Mouse (Mus musculus) ES-E14 (cell line): ENCODE measurements around the gene Rab34. TPM values are rescaled to one million over a fixed set of nuclear protein-coding genes. Genes with fewer than 3 reads are reported as not detected.

ENCODE experiments used
- DNase-seq: peaks from one replicate; pipeline ENCODE4 v3.0.0-alpha.2; 2013; ENCODE audit warnings: low read depth, low spot score
- H3K27ac ChIP-seq: 2 replicates; pipeline ENCODE4 v1.5.1; 2012; ENCODE audit warnings: low read depth, mild to moderate bottlenecking, low read length, moderate library complexity, mixed read lengths; ENCODE audit not compliant: poor library complexity, insufficient read depth, severe bottlenecking
- H3K36me3 ChIP-seq: 2 replicates; pipeline ENCODE4 v1.6.1; 2012; ENCODE audit warnings: mild to moderate bottlenecking, low read length, moderate library complexity, mixed read lengths; ENCODE audit not compliant: control insufficient read depth, poor library complexity, insufficient read depth, severe bottlenecking
- H3K4me1 ChIP-seq, 2 experiments: fragments of 150-350 bp in 1 of 2; sonication (generic) in 1 of 2; 2 replicates each; pipeline ENCODE4 v1.6.1; 2012; ENCODE audit warnings: low read length in 2 of 2, mild to moderate bottlenecking in 1 of 2, mixed read lengths in 1 of 2; ENCODE audit not compliant: control insufficient read depth in 2 of 2, insufficient read depth in 2 of 2, poor library complexity in 1 of 2
- H3K4me3 ChIP-seq, 2 experiments: fragments of 150-350 bp in 1 of 2; sonication (generic) in 1 of 2; 2 replicates each; pipeline ENCODE4 v1.5.1; 2012; ENCODE audit warnings: low read length in 2 of 2, low read depth in 1 of 2, mild to moderate bottlenecking in 1 of 2, mixed read lengths in 1 of 2; ENCODE audit not compliant: insufficient read depth in 1 of 2, poor library complexity in 1 of 2, severe bottlenecking in 1 of 2
- H3K9ac ChIP-seq: 2 replicates; pipeline ENCODE4 v1.6.1; 2012; ENCODE audit warnings: low read depth, mild to moderate bottlenecking, low read length, mixed read lengths; ENCODE audit not compliant: poor library complexity, insufficient read depth, severe bottlenecking
- H3K9me3 ChIP-seq: fragments of 150-350 bp; sonication (generic); 2 replicates; pipeline ENCODE4 v1.6.1; 2012; ENCODE audit warnings: low read depth, mild to moderate bottlenecking, low read length; ENCODE audit not compliant: control insufficient read depth, insufficient read depth
- CHD2 ChIP-seq: IDR thresholded peaks from 2 replicates; pipeline ENCODE4 v1.6.1; 2014; ENCODE audit warnings: mild to moderate bottlenecking, low read depth, low read length, inconsistent platforms
- HCFC1 ChIP-seq: IDR thresholded peaks from 2 replicates; pipeline ENCODE4 v1.6.1; 2012; ENCODE audit warnings: low read length, inconsistent platforms, borderline replicate concordance; ENCODE audit not compliant: insufficient read depth
- MAFK ChIP-seq: IDR thresholded peaks from 2 replicates; pipeline ENCODE4 v1.6.1; 2014; ENCODE audit warnings: mild to moderate bottlenecking, low read depth, low read length, inconsistent platforms; ENCODE audit not compliant: insufficient read depth
- ZC3H11A ChIP-seq: IDR thresholded peaks from 2 replicates; pipeline ENCODE4 v1.6.1; 2012; ENCODE audit warnings: low read depth, mild to moderate bottlenecking, inconsistent platforms, low read length, borderline replicate concordance
- ZNF384 ChIP-seq: IDR thresholded peaks from 2 replicates; pipeline ENCODE4 v1.6.1; 2012; ENCODE audit warnings: low read depth, low read length, inconsistent platforms
- in situ Hi-C, 2 experiments: fragments of 600-800 bp; cut with MboI; formaldehyde crosslinking; loops; one replicate each; pipeline ENCODE4 v1.15.1; 2025; ENCODE audit warnings: low sequenced_read_pairs in 2 of 2, inconsistent platforms in 1 of 2; ENCODE audit not compliant: unreplicated experiment in 2 of 2
- total RNA-seq: library from RNA; depleted of rRNA; stranded (reverse); fragments of 300-350 nt; gene quantifications from 2 replicates; pipeline ENCODE4 v1.2.3, GENCODE M21; 2012

Rab34 gene
- total RNA-seq, 1 experiment, result 36.1 TPM

- TF ChIP-seq ZNF384 (0 out of 2 replicates have a peak, but pooled peaks have one; percentile 64), ZC3H11A (no peak)
- Histone ChIP-seq H3K9me3 (no peaks in the 10 kb centered on the region), H3K4me1 (peaks cover 3 to 8% of the 10 kb centered on the region in 2 experiments; a peak in 3 of 4 replicates), H3K36me3 (peaks cover 13% of the 10 kb centered on the region), H3K27ac (no peak overlapping the region), H3K9ac (peak overlapping the region; percentile 55; the same call in 1 of the 2 replicates), H3K4me3 (peak overlapping the region; percentile 84 to 94)
- in situ Hi-C loops, result no loop called here
- no peak for DNase-seq
Measured at GRCm38 (mm10) chr11:78195101-78195863, 7.1 kb downstream of the Rab34 start.

- no peaks in the 10 kb centered on the region for H3K9me3 ChIP-seq
- no peak for DNase-seq
- TF ChIP-seq CHD2, result no peak
- H3K4me1 ChIP-seq, result no peaks in the 10 kb centered on the region; a peak in 1 of 4 replicates
- H3K9ac ChIP-seq, result no peak overlapping the region
- no peak overlapping the region for H3K4me3 ChIP-seq
- no peak overlapping the region for H3K27ac ChIP-seq
- in situ Hi-C loops, result no loop called here
- H3K36me3 ChIP-seq, result peaks cover 29% of the 10 kb centered on the region
Measured at GRCm38 (mm10) chr11:78202372-78202771, 14.1 kb downstream of the Rab34 start.

- Histone ChIP-seq H3K27ac (no peak overlapping the region), H3K9me3 (no peaks in the 10 kb centered on the region), H3K9ac (no peak overlapping the region), H3K36me3 (peaks cover 48% of the 10 kb centered on the region), H3K4me3 (no peak overlapping the region), H3K4me1 (no peaks in the 10 kb centered on the region; a peak in 1 of 4 replicates)
- no peak for DNase-seq
- TF ChIP-seq ZC3H11A (no peak), MAFK (no peak), CHD2 (no peak), ZNF384 (no peak)
- in situ Hi-C loops, result no loop called here
Measured at GRCm38 (mm10) chr11:78204287-78204686, 16.1 kb downstream of the Rab34 start.

- peaks cover 60% of the 10 kb centered on the region for H3K36me3 ChIP-seq
- no peaks in the 10 kb centered on the region for H3K9me3 ChIP-seq
- no peak for TF ChIP-seq CHD2
- TF ChIP-seq HCFC1, result no peak
- TF ChIP-seq ZNF384, result no peak
- no peak for TF ChIP-seq ZC3H11A
- no peak for TF ChIP-seq MAFK
- DNase-seq, result no peak
- H3K4me1 ChIP-seq, result no peaks in the 10 kb centered on the region; a peak in 1 of 4 replicates
- no peak overlapping the region for H3K27ac ChIP-seq
- in situ Hi-C loops, result no loop called here
- H3K9ac ChIP-seq, result no peak overlapping the region
- no peak overlapping the region for H3K4me3 ChIP-seq
Measured at GRCm38 (mm10) chr11:78205361-78206206, 17.4 kb downstream of the Rab34 start.

GRCm38 (mm10) chr11:78207190-78207589, 19.0 kb downstream of the Rab34 start:
- no peak for DNase-seq
- H3K9ac ChIP-seq, result no peak overlapping the region
- H3K9me3 ChIP-seq, result no peaks in the 10 kb centered on the region
- H3K4me1 ChIP-seq, result no peaks in the 10 kb centered on the region; a peak in 1 of 4 replicates
- no peak overlapping the region for H3K4me3 ChIP-seq
- peaks cover 73% of the 10 kb centered on the region for H3K36me3 ChIP-seq
- TF ChIP-seq MAFK (no peak), HCFC1 (no peak), ZNF384 (no peak), CHD2 (no peak), ZC3H11A (no peak)
- in situ Hi-C loops, result no loop called here
- H3K27ac ChIP-seq, result no peak overlapping the region
